14 mouse cellular contexts compared by ENCODE assay signal in the genomic region with DNA sequence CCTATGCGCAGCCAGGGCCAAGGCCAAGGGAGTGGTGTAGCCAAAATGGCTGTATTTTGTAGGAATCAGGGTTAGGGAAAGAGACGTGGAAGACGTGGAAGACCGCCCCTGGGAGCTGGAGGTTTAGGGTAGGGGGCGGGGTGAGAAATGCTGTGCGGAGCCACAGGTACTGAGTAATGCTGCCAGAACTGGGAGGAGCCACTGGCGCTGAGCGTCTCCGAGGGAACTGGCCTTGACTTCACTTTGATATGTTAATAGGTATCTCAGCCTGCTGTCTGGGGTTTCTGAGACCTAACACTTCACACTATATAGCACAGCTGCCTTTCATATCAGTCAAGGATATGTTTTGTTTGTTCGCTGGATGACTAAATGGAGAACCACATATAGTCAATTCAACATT. TPM values are rescaled to one million over a fixed set of nuclear protein-coding genes. Genes with fewer than 3 reads are reported as not detected.
DNase-seq lines count a peak whose midpoint lies in the region; ATAC-seq and TF ChIP-seq lines count a peak whose summit lies in the region.
"Had no signal": no experiment of that assay in that cellular context is flagged by ENCODE, and none has a peak within 500 bp of the region (broad histone marks: within the 10 kb centered on the region; RNA-seq: fewer than 3 reads in every experiment).

No protein-coding gene starts in this region.

- no peak for DNase-seq in heart, postnatal 4 days
- DNase-seq in liver = peak; percentile 3
- no peak for DNase-seq in liver, postnatal 0 days
- DNase-seq in spleen, postnatal 10 days (ENCODE audit: low spot score in 2 of 2) = no peak
- no peak for DNase-seq in thymus, adult 2 months
- DNase-seq: cerebellum, postnatal 25 days; gastrocnemius, postnatal 36 days; lung, embryonic 14.5 days; retina, postnatal 1 day; thymus, postnatal 25 days had no signal

- H3K4me3 ChIP-seq in heart, embryonic 11.5 days (ENCODE audit: low read depth, low read length) = no peak overlapping the region
- H3K4me3 ChIP-seq in liver, postnatal 0 days (ENCODE audit: low read depth, low read length) = no peak overlapping the region
- no peak overlapping the region for H3K4me3 ChIP-seq in embryonic facial prominence, embryonic 13.5 days
- no peak overlapping the region for H3K4me3 ChIP-seq in midbrain, embryonic 15.5 days
- no peak overlapping the region for H3K4me3 ChIP-seq in thymus, adult 2 months (ENCODE audit: control insufficient read depth, insufficient read depth, low read length)

- H3K9ac ChIP-seq in heart, embryonic 11.5 days (ENCODE audit: low read depth, low read length) = no peak overlapping the region
- no peak overlapping the region for H3K9ac ChIP-seq in liver, postnatal 0 days (replicated peaks)
- no peak overlapping the region for H3K9ac ChIP-seq in embryonic facial prominence, embryonic 13.5 days
- no peak overlapping the region for H3K9ac ChIP-seq in midbrain, embryonic 15.5 days
- H3K9ac ChIP-seq: lung, embryonic 14.5 days had no signal

- ATAC-seq in heart, embryonic 11.5 days (replicated peaks; ENCODE audit: insufficient number of reproducible peaks, low FRiP score, low TSS enrichment) = no peak
- ATAC-seq in liver, postnatal 0 days = no peak
- ATAC-seq in embryonic facial prominence, embryonic 13.5 days (ENCODE audit: insufficient number of reproducible peaks, insufficient read depth, low FRiP score, low TSS enrichment, low read depth) = no peak
- ATAC-seq in midbrain, embryonic 15.5 days (replicated peaks) = peak; percentile 54; the same call in 1 of the 2 replicates
- ATAC-seq: forebrain, embryonic 14.5 days had no signal

- TF ChIP-seq EP300 in liver, postnatal 0 days (IDR thresholded peaks at IDR 0.05; ENCODE audit: low read depth) = no peak

- H3K27me3 ChIP-seq in heart, embryonic 11.5 days (ENCODE audit: control insufficient read depth, insufficient read depth, low read length) = no peaks in the 10 kb centered on the region
- no peaks in the 10 kb centered on the region for H3K27me3 ChIP-seq in liver, postnatal 0 days (ENCODE audit: insufficient read depth, low read length)
- peaks cover 18% of the 10 kb centered on the region; the same call in 1 of the 2 replicates for H3K27me3 ChIP-seq in embryonic facial prominence, embryonic 13.5 days
- H3K27me3 ChIP-seq in midbrain, embryonic 15.5 days (replicated peaks) = no peaks in the 10 kb centered on the region
- H3K27me3 ChIP-seq in thymus, adult 2 months (ENCODE audit: control insufficient read depth, insufficient read depth, low read length) = no peaks in the 10 kb centered on the region

- H3K4me1 ChIP-seq in heart, embryonic 11.5 days (ENCODE audit: control insufficient read depth, insufficient read depth, low read length) = no peaks in the 10 kb centered on the region
- H3K4me1 ChIP-seq in liver, postnatal 0 days (ENCODE audit: insufficient read depth) = no peaks in the 10 kb centered on the region; the same call in 1 of the 2 replicates
- H3K4me1 ChIP-seq in embryonic facial prominence, embryonic 13.5 days = no peaks in the 10 kb centered on the region
- H3K4me1 ChIP-seq in midbrain, embryonic 15.5 days = 0 out of 2 replicates have a peak, but pooled peaks cover 3% of the 10 kb centered on the region
- H3K4me1 ChIP-seq in thymus, adult 2 months (replicated peaks; ENCODE audit: control insufficient read depth, insufficient read depth, low read length) = peaks cover 5% of the 10 kb centered on the region

- H3K27ac ChIP-seq in heart, embryonic 11.5 days (ENCODE audit: low read depth, low read length) = no peak overlapping the region
- no peak overlapping the region for H3K27ac ChIP-seq in liver, postnatal 0 days (ENCODE audit: low read depth)
- no peak overlapping the region for H3K27ac ChIP-seq in embryonic facial prominence, embryonic 13.5 days
- H3K27ac ChIP-seq in midbrain, embryonic 15.5 days = no peak overlapping the region
- H3K27ac ChIP-seq in thymus, adult 2 months (ENCODE audit: control insufficient read depth, insufficient read depth, low read length) = no peak overlapping the region

- no peaks in the 10 kb centered on the region for H3K9me3 ChIP-seq in heart, embryonic 11.5 days (replicated peaks; ENCODE audit: control insufficient read depth, low read length)
- H3K9me3 ChIP-seq in liver, postnatal 0 days (ENCODE audit: low read length) = no peaks in the 10 kb centered on the region
- H3K9me3 ChIP-seq in embryonic facial prominence, embryonic 13.5 days = no peaks in the 10 kb centered on the region
- no peaks in the 10 kb centered on the region for H3K9me3 ChIP-seq in midbrain, embryonic 15.5 days

- no peaks in the 10 kb centered on the region for H3K36me3 ChIP-seq in heart, embryonic 11.5 days (ENCODE audit: control insufficient read depth, insufficient read depth, low read length)
- H3K36me3 ChIP-seq in liver, postnatal 0 days (replicated peaks; ENCODE audit: insufficient read depth, low read length) = no peaks in the 10 kb centered on the region
- no peaks in the 10 kb centered on the region for H3K36me3 ChIP-seq in embryonic facial prominence, embryonic 13.5 days
- H3K36me3 ChIP-seq in midbrain, embryonic 15.5 days (replicated peaks) = no peaks in the 10 kb centered on the region
- no peaks in the 10 kb centered on the region for H3K36me3 ChIP-seq in thymus, adult 2 months (ENCODE audit: control insufficient read depth, insufficient read depth, low read length)

- TF ChIP-seq POLR2A in thymus, adult 2 months (IDR thresholded peaks at IDR 0.05; ENCODE audit: control insufficient read depth, extremely low read depth, insufficient read depth, low read length, poor library complexity) = no peak

- TF ChIP-seq CTCF in liver, postnatal 0 days (IDR thresholded peaks at IDR 0.05; ENCODE audit: low read depth) = no peak
- TF ChIP-seq CTCF in thymus, adult 2 months (IDR thresholded peaks at IDR 0.05; ENCODE audit: borderline replicate concordance, control insufficient read depth, extremely low read depth, insufficient read depth, low read length, poor library complexity) = no peak

- WGBS in heart, embryonic 11.5 days (ENCODE audit: insufficient replicate concordance) = 21% methylated on average over 10 of the region's 10 CpGs
- 40% methylated on average over 10 of the region's 10 CpGs for WGBS in liver, postnatal 0 days (ENCODE audit: insufficient replicate concordance)
- 33% methylated on average over 10 of the region's 10 CpGs for WGBS in embryonic facial prominence, embryonic 13.5 days
- WGBS in midbrain, embryonic 15.5 days = 15% methylated on average over 10 of the region's 10 CpGs
- WGBS in thymus, adult 2 months = 92% methylated on average over 10 of the region's 10 CpGs

- H3K4me2 ChIP-seq in heart, embryonic 11.5 days = peak overlapping the region; percentile 32
- H3K4me2 ChIP-seq in liver, postnatal 0 days (ENCODE audit: low read depth, low read length) = no peak overlapping the region
- peak overlapping the region; percentile 18; the same call in 1 of the 2 replicates for H3K4me2 ChIP-seq in embryonic facial prominence, embryonic 13.5 days
- peak overlapping the region; percentile 39 for H3K4me2 ChIP-seq in midbrain, embryonic 15.5 days
- H3K4me2 ChIP-seq: lung, embryonic 14.5 days had no signal

RNA-seq across cellular contexts. Expression of a gene that starts 4.0 kb away (rescaled TPM):
- 1.6 and 2.1 TPM in 2 replicates for polyA plus RNA-seq in heart, embryonic 11.5 days (2014; fragmentation: Nextera tagmentation; extraction: Ambion mirVana)
- total RNA-seq in heart, postnatal 4 days (2021) = under 1 TPM; 0.45 to 0.90 TPM
- 0.02 and 0.07 TPM in 2 replicates for polyA plus RNA-seq in liver, postnatal 0 days (2015; fragmentation: Nextera tagmentation; extraction: Ambion mirVana)
- polyA plus RNA-seq in embryonic facial prominence, embryonic 13.5 days (2015; fragmentation: Nextera tagmentation; extraction: Ambion mirVana) = 2.6 and 3.0 TPM in 2 replicates
- polyA plus RNA-seq in midbrain, embryonic 15.5 days (2015; fragmentation: Nextera tagmentation; extraction: Ambion mirVana) = 5.1 and 6.4 TPM in 2 replicates
- 1.00 and 1.3 TPM in 2 replicates for polyA plus RNA-seq in thymus, adult 2 months (2012; rRNA removed)
